Mouse (Mus musculus) liver, postnatal 0 days (tissue): ENCODE measurements around the gene Atp1a4. TPM values are rescaled to one million over a fixed set of nuclear protein-coding genes. Genes with fewer than 3 reads are reported as not detected.

Experiments used
- ATAC-seq: fragments of 200-750 bp; cut with Nextera tagmentation; 2 replicates; pipeline ENCODE4 v1.8.0; 2017; ENCODE audit warnings: mild to moderate bottlenecking, moderate library complexity
- DNase-seq: peaks from one replicate; pipeline ENCODE4 v3.0.0-alpha.2; 2016
- H3K27ac ChIP-seq: fragments of 300-500 bp; sonication (generic); 2 replicates; pipeline ENCODE4 v1.5.1; 2014; ENCODE audit warnings: antibody characterized with exemption, moderate library complexity, mild to moderate bottlenecking, low read depth
- H3K27me3 ChIP-seq: fragments of 300-500 bp; sonication (generic); 2 replicates; pipeline ENCODE4 v1.6.1; 2014; ENCODE audit warnings: low read length, control low read depth, mixed read lengths; ENCODE audit not compliant: insufficient read depth
- H3K36me3 ChIP-seq: fragments of 300-500 bp; sonication (generic); replicated peaks from 2 replicates; pipeline ENCODE4 v1.6.1; 2014; ENCODE audit warnings: mild to moderate bottlenecking, control low read depth, low read length, moderate library complexity, mixed read lengths; ENCODE audit not compliant: insufficient read depth
- H3K4me1 ChIP-seq: fragments of 300-500 bp; sonication (generic); 2 replicates; pipeline ENCODE4 v1.6.1; 2014; ENCODE audit warnings: antibody characterized with exemption, mild to moderate bottlenecking, control low read depth; ENCODE audit not compliant: insufficient read depth
- H3K4me2 ChIP-seq: fragments of 300-500 bp; sonication (generic); 2 replicates; pipeline ENCODE4 v1.6.1; 2014; ENCODE audit warnings: low read depth, mild to moderate bottlenecking, low read length, moderate library complexity, mixed read lengths
- H3K4me3 ChIP-seq: fragments of 300-500 bp; sonication (generic); 2 replicates; pipeline ENCODE4 v1.5.1; 2014; ENCODE audit warnings: low read depth, low read length
- H3K9ac ChIP-seq: fragments of 300-500 bp; sonication (generic); replicated peaks from 2 replicates; pipeline ENCODE4 v1.6.1; 2014; ENCODE audit warnings: mild to moderate bottlenecking, moderate library complexity
- H3K9me3 ChIP-seq: fragments of 300-500 bp; sonication (generic); 2 replicates; pipeline ENCODE4 v1.6.1; 2016; ENCODE audit warnings: mild to moderate bottlenecking, control low read depth, low read length, mixed read lengths
- CTCF ChIP-seq: sonication (generic); IDR thresholded peaks from 2 replicates; pipeline ENCODE4 v1.5.1; 2016; ENCODE audit warnings: antibody characterized with exemption, low read depth
- EP300 ChIP-seq: IDR thresholded peaks from 2 replicates; pipeline ENCODE4 v1.6.1; 2016; ENCODE audit warnings: antibody characterized with exemption, low read depth, mild to moderate bottlenecking
- WGBS: fragments of 180-500 bp; shearing (Covaris S2); extraction: QIAGEN DNeasy Blood & Tissue Kit; methylation state at CpG from one replicate; pipeline ENCODE4 v1.1.7; 2014; ENCODE audit not compliant: insufficient replicate concordance; 5-methylcytosine and 5-hydroxymethylcytosine counted together
- polyA plus RNA-seq: library from polyadenylated mRNA; unstranded; fragments of >200 nt; fragmentation: Nextera tagmentation; extraction: Ambion mirVana; gene quantifications from 2 replicates; pipeline ENCODE4 v1.2.1, GENCODE M21; 2015

Atp1a4 gene
- polyA plus RNA-seq, 1 experiment from 2014 or later = 0.08 TPM

GRCm38 (mm10) chr1:172297611-172298537, 39.7 kb upstream of the Atp1a4 start, which contains the start of gene Atp1a2:
TSS of gene Atp1a2 (minus strand) at chr1:172298064.
- Histone ChIP-seq H3K27me3 (no peaks in the 10 kb centered on the region), H3K4me2 (no peak within 1 kb of the TSS), H3K36me3 (no peaks in the 10 kb centered on the region), H3K9ac (no peak within 1 kb of the TSS), H3K4me3 (no peak within 1 kb of the TSS), H3K27ac (no peak within 1 kb of the TSS), H3K4me1 (peaks cover 12% of the 10 kb centered on the region), H3K9me3 (no peaks in the 10 kb centered on the region)
- TF ChIP-seq EP300 (no peak), CTCF (no peak)
- 26% methylated on average over 16 of the region's 16 CpGs for WGBS
- DNase-seq (no peak), ATAC-seq (no peak)

GRCm38 (mm10) chr1:172296816-172297510, 38.7 kb upstream of the Atp1a4 start:
- Histone ChIP-seq H3K4me1 (0 out of 2 replicates have a peak, but pooled peaks cover 4% of the 10 kb centered on the region), H3K27me3 (no peaks in the 10 kb centered on the region), H3K36me3 (no peaks in the 10 kb centered on the region), H3K4me3 (no peak overlapping the region), H3K27ac (no peak overlapping the region), H3K9ac (no peak overlapping the region), H3K9me3 (no peaks in the 10 kb centered on the region), H3K4me2 (no peak overlapping the region)
- 79% methylated on average over 6 of the region's 6 CpGs for WGBS
- no peak for DNase-seq
- TF ChIP-seq EP300 = no peak
- TF ChIP-seq CTCF = no peak
- ATAC-seq = no peak

DNA sequence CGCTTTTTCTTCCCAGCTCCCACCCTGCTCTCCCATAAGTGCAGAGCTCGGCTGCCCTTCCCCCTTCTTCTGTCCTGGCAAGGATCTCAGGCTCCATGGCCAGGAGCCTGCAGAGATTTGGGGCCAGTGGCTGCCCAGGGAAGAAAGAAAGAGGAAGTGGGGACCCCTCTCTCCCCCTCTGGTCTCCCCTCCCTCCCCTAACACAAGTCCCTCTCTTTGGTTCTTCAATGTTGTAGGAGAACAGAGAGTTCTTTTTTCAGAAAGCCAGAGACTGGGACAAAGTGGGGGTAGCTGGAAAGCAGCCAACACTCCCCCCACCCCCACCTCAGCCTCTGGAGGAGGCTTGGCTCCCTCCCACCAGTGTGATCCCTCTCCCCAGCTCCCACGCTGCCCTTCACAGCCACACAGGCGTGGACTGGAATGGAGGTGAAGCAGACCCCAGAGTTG, 37.6 kb upstream of the Atp1a4 start:
- TF ChIP-seq EP300 = no peak
- TF ChIP-seq CTCF = no peak
- no peak overlapping the region for H3K9ac ChIP-seq
- no peak overlapping the region for H3K4me3 ChIP-seq
- no peak for DNase-seq
- no peaks in the 10 kb centered on the region for H3K9me3 ChIP-seq
- H3K36me3 ChIP-seq = no peaks in the 10 kb centered on the region
- ATAC-seq = no peak
- H3K27ac ChIP-seq = no peak overlapping the region
- H3K4me1 ChIP-seq = 0 out of 2 replicates have a peak, but pooled peaks cover 4% of the 10 kb centered on the region
- no peaks in the 10 kb centered on the region for H3K27me3 ChIP-seq
- H3K4me2 ChIP-seq = no peak overlapping the region
- 56% methylated on average over 4 of the region's 4 CpGs for WGBS

- no peaks in the 10 kb centered on the region for H3K9me3 ChIP-seq
- TF ChIP-seq CTCF = no peak
- H3K4me3 ChIP-seq = no peak overlapping the region
- no peak overlapping the region for H3K4me2 ChIP-seq
- DNase-seq = no peak
- no peak overlapping the region for H3K9ac ChIP-seq
- no peak overlapping the region for H3K27ac ChIP-seq
- WGBS = 84% methylated on average over 11 of the region's 11 CpGs
- H3K36me3 ChIP-seq = no peaks in the 10 kb centered on the region
- H3K27me3 ChIP-seq = no peaks in the 10 kb centered on the region
- no peak for ATAC-seq
- 0 out of 2 replicates have a peak, but pooled peaks cover 4% of the 10 kb centered on the region for H3K4me1 ChIP-seq
Observed at GRCm38 (mm10) chr1:172293449-172293848, 35.2 kb upstream of the Atp1a4 start.

GRCm38 (mm10) chr1:172292880-172293279, 34.7 kb upstream of the Atp1a4 start:
- WGBS = 84% methylated on average over 2 of the region's 2 CpGs
- Histone ChIP-seq H3K27ac (no peak overlapping the region), H3K36me3 (no peaks in the 10 kb centered on the region), H3K4me3 (no peak overlapping the region), H3K4me1 (0 out of 2 replicates have a peak, but pooled peaks cover 4% of the 10 kb centered on the region), H3K9me3 (no peaks in the 10 kb centered on the region), H3K4me2 (no peak overlapping the region), H3K27me3 (no peaks in the 10 kb centered on the region), H3K9ac (no peak overlapping the region)
- DNase-seq = no peak
- ATAC-seq = no peak
- TF ChIP-seq EP300 (no peak), CTCF (no peak)

DNA sequence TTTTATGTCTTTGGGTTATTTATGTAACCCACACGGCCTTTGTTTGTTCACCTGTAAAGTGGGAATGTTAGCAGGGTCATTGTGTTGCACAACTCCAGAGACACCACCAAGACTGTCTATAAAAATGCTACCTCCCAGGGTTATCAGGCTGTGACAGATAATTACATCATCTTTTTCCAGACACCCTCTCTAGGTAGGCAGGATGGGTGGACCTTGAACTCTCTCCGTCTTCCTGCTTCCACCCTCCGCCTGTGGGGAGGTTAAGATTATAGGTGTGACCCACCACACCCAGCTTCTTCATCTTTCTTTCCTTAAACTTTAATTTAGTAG, 31.4 kb upstream of the Atp1a4 start:
- no peak overlapping the region for H3K27ac ChIP-seq
- no peak for TF ChIP-seq EP300
- no peak for TF ChIP-seq CTCF
- no peaks in the 10 kb centered on the region for H3K9me3 ChIP-seq
- no peaks in the 10 kb centered on the region for H3K27me3 ChIP-seq
- H3K9ac ChIP-seq = no peak overlapping the region
- no peak overlapping the region for H3K4me2 ChIP-seq
- DNase-seq (no peak), ATAC-seq (no peak)
- H3K36me3 ChIP-seq = no peaks in the 10 kb centered on the region
- H3K4me1 ChIP-seq = no peaks in the 10 kb centered on the region
- 52% methylated on average over 3 of the region's 3 CpGs for WGBS
- H3K4me3 ChIP-seq = no peak overlapping the region
